ENCODE assay signal across 10 mouse cellular contexts in genomic region chr2:35627298-35627898, GRCm38 (mm10).
A peak's percentile ranks its signal among the peaks of the same experiment; 100 is the strongest.
DNase-seq lines count a peak whose midpoint lies in the region; ATAC-seq and TF ChIP-seq lines count a peak whose summit lies in the region.
"Had no signal": no experiment of that assay in that cellular context is flagged by ENCODE, and none has a peak within 500 bp of the region (broad histone marks: within the 10 kb centered on the region; RNA-seq: fewer than 3 reads in every experiment).

No protein-coding gene starts in this region.

- no peak for ATAC-seq in cerebellum, adult (ENCODE audit: insufficient number of reproducible peaks, low FRiP score, low TSS enrichment)
- no peak for ATAC-seq in lung, embryonic 14.5 days (ENCODE audit: insufficient read depth)
- no peak for ATAC-seq in heart, embryonic 13.5 days (ENCODE audit: extremely low read depth, insufficient number of reproducible peaks, low FRiP score, low TSS enrichment)
- 0 out of 2 replicates have a peak, but pooled peaks have one; percentile 21 for ATAC-seq in midbrain, embryonic 14.5 days (ENCODE audit: low FRiP score, low TSS enrichment)
- no peak for ATAC-seq in CD4-positive, CD25-positive, alpha-beta regulatory T cell, adult 4 months

- no peak overlapping the region for H3K4me3 ChIP-seq in lung, embryonic 14.5 days (ENCODE audit: low read depth, low read length)
- peak overlapping the region; percentile 21 for H3K4me3 ChIP-seq in heart, embryonic 13.5 days
- H3K4me3 ChIP-seq in midbrain, embryonic 14.5 days (replicated peaks; ENCODE audit: low read depth, low read length), result no peak overlapping the region
- H3K4me3 ChIP-seq in thymus, adult 2 months (ENCODE audit: control insufficient read depth, insufficient read depth, low read length), result no peak overlapping the region

- H3K9me3 ChIP-seq in lung, embryonic 14.5 days (ENCODE audit: low read depth, low read length), result no peaks in the 10 kb centered on the region
- H3K9me3 ChIP-seq in heart, embryonic 13.5 days, result no peaks in the 10 kb centered on the region
- no peaks in the 10 kb centered on the region for H3K9me3 ChIP-seq in midbrain, embryonic 14.5 days (ENCODE audit: control insufficient read depth, low read length)

- peak; percentile 49 to 57 for DNase-seq in cerebellum, postnatal 10 days
- DNase-seq in lung, embryonic 14.5 days, result no peak
- no peak for DNase-seq in lung, postnatal 14 days
- DNase-seq in midbrain, embryonic 14.5 days, result no peak
- no peak for DNase-seq in thymus, adult 2 months
- DNase-seq: gastrocnemius, postnatal 36 days; right cerebral cortex, postnatal 4 days had no signal

- 27% methylated on average over 11 of the region's 11 CpGs for WGBS in lung, embryonic 14.5 days
- 14% methylated on average over 11 of the region's 11 CpGs for WGBS in heart, embryonic 13.5 days
- 52% methylated on average over 11 of the region's 11 CpGs for WGBS in midbrain, embryonic 14.5 days
- WGBS in thymus, adult 2 months, result 88% methylated on average over 11 of the region's 11 CpGs

- H3K27me3 ChIP-seq in lung, embryonic 14.5 days (ENCODE audit: insufficient read depth, low read length), result no peaks in the 10 kb centered on the region
- no peaks in the 10 kb centered on the region for H3K27me3 ChIP-seq in heart, embryonic 13.5 days (replicated peaks)
- no peaks in the 10 kb centered on the region for H3K27me3 ChIP-seq in midbrain, embryonic 14.5 days (ENCODE audit: control insufficient read depth, insufficient read depth, low read length)
- no peaks in the 10 kb centered on the region for H3K27me3 ChIP-seq in thymus, adult 2 months (ENCODE audit: control insufficient read depth, insufficient read depth, low read length)

- H3K4me1 ChIP-seq in lung, embryonic 14.5 days (ENCODE audit: insufficient read depth), result peaks cover 42% of the 10 kb centered on the region
- H3K4me1 ChIP-seq in heart, embryonic 13.5 days, result peaks cover 96% of the 10 kb centered on the region
- H3K4me1 ChIP-seq in midbrain, embryonic 14.5 days (ENCODE audit: control insufficient read depth, insufficient read depth, low read length), result peaks cover 30% of the 10 kb centered on the region
- peaks cover 1% of the 10 kb centered on the region; the same call in 1 of the 2 replicates for H3K4me1 ChIP-seq in thymus, adult 2 months (replicated peaks; ENCODE audit: control insufficient read depth, insufficient read depth, low read length)

- no peak for TF ChIP-seq POLR2A in thymus, adult 2 months (IDR thresholded peaks at IDR 0.05; ENCODE audit: control insufficient read depth, extremely low read depth, insufficient read depth, low read length, poor library complexity)

- H3K27ac ChIP-seq in lung, embryonic 14.5 days (ENCODE audit: low read depth), result peak overlapping the region; percentile 51; the same call in 1 of the 2 replicates
- H3K27ac ChIP-seq in heart, embryonic 13.5 days (replicated peaks), result peak overlapping the region; percentile 87
- peak overlapping the region; percentile 26 for H3K27ac ChIP-seq in midbrain, embryonic 14.5 days (replicated peaks; ENCODE audit: low read depth, low read length)
- H3K27ac ChIP-seq in thymus, adult 2 months (ENCODE audit: control insufficient read depth, insufficient read depth, low read length), result no peak overlapping the region

- peak overlapping the region; percentile 10; the same call in 1 of the 2 replicates for H3K9ac ChIP-seq in lung, embryonic 14.5 days
- H3K9ac ChIP-seq in heart, embryonic 13.5 days, result peak overlapping the region; percentile 63
- H3K9ac ChIP-seq in midbrain, embryonic 14.5 days (replicated peaks; ENCODE audit: low read length), result no peak overlapping the region; the same call in 1 of the 2 replicates

- TF ChIP-seq CTCF in lung, embryonic 14.5 days (IDR thresholded peaks at IDR 0.05; ENCODE audit: low read depth), result no peak
- TF ChIP-seq CTCF in thymus, adult 2 months (IDR thresholded peaks at IDR 0.05; ENCODE audit: borderline replicate concordance, control insufficient read depth, extremely low read depth, insufficient read depth, low read length, poor library complexity), result no peak

- H3K36me3 ChIP-seq in lung, embryonic 14.5 days (ENCODE audit: insufficient read depth), result peaks cover 20% of the 10 kb centered on the region; the same call in 1 of the 2 replicates
- peaks cover 33% of the 10 kb centered on the region for H3K36me3 ChIP-seq in heart, embryonic 13.5 days
- no peaks in the 10 kb centered on the region for H3K36me3 ChIP-seq in midbrain, embryonic 14.5 days (ENCODE audit: control insufficient read depth, insufficient read depth, low read length)
- H3K36me3 ChIP-seq in thymus, adult 2 months (ENCODE audit: control insufficient read depth, insufficient read depth, low read length), result no peaks in the 10 kb centered on the region

- H3K4me2 ChIP-seq in lung, embryonic 14.5 days, result peak overlapping the region; percentile 7; the same call in 1 of the 2 replicates
- peak overlapping the region; percentile 58 for H3K4me2 ChIP-seq in heart, embryonic 13.5 days
- no peak overlapping the region for H3K4me2 ChIP-seq in midbrain, embryonic 14.5 days (ENCODE audit: low read length)

Comparison
In these comparisons a context has a peak if more than half of its experiments do, and no peak if none do; other contexts are left out.
1. DNase-seq: peak in cerebellum, postnatal 10 days (2 of 2); none in lung, embryonic 14.5 days (single experiment), lung, postnatal 14 days (single experiment), midbrain, embryonic 14.5 days (single experiment) and thymus, adult 2 months (single experiment).